Mouse (Mus musculus) heart, adult 2 months (tissue): Measurements from ENCODE around the gene Ccdc137. TPM values are rescaled to one million over a fixed set of nuclear protein-coding genes. Genes with fewer than 3 reads are reported as not detected.
"Not testable (repeated sequence)": the region's sequence is repeated elsewhere in the genome, so short reads cannot be mapped to it uniquely, and the experiment has no call there.

Source experiments
- DNase-seq, 2 experiments: peaks; one replicate each; pipeline ENCODE4 v3.0.0; 2021
- H3K27ac ChIP-seq: fragments of 200-600 bp; 2 replicates; pipeline ENCODE4 v1.8.1; 2022
- H3K27me3 ChIP-seq: fragments of 200-500 bp; 2 replicates; pipeline ENCODE4 v1.6.1; 2012; ENCODE audit warnings: mild to moderate bottlenecking, low read length, inconsistent platforms, mixed read lengths; ENCODE audit not compliant: control insufficient read depth, insufficient read depth
- H3K36me3 ChIP-seq: fragments of 200-500 bp; 2 replicates; pipeline ENCODE4 v1.6.1; 2012; ENCODE audit warnings: low read length, inconsistent platforms; ENCODE audit not compliant: control insufficient read depth, insufficient read depth
- H3K4me1 ChIP-seq: fragments of 200-500 bp; 2 replicates; pipeline ENCODE4 v1.6.1; 2011; ENCODE audit warnings: low read length; ENCODE audit not compliant: control insufficient read depth, insufficient read depth
- H3K4me3 ChIP-seq: fragments of 200-600 bp; 2 replicates; pipeline ENCODE4 v1.8.1; 2022
- H3K79me2 ChIP-seq: fragments of 200-500 bp; replicated peaks from 2 replicates; pipeline ENCODE4 v1.6.1; 2012; ENCODE audit warnings: mild to moderate bottlenecking, inconsistent platforms, low read length, moderate library complexity, mixed read lengths; ENCODE audit not compliant: control insufficient read depth, insufficient read depth
- H3K9ac ChIP-seq: fragments of 200-500 bp; 2 replicates; pipeline ENCODE4 v1.6.1; 2012; ENCODE audit warnings: low read depth, mild to moderate bottlenecking, control low read depth, inconsistent platforms, low read length, mixed read lengths
- CTCF ChIP-seq: fragments of 200-600 bp; IDR thresholded peaks from 2 replicates; pipeline ENCODE4 v1.8.1; 2022; ENCODE audit warnings: antibody characterized with exemption, mild to moderate bottlenecking, moderate library complexity
- EP300 ChIP-seq: fragments of 200-500 bp; IDR thresholded peaks from 2 replicates; pipeline ENCODE4 v1.6.1; 2011; ENCODE audit warnings: low read depth, low read length, control low read depth; ENCODE audit not compliant: insufficient read depth
- POLR2A ChIP-seq: fragments of 200-500 bp; IDR thresholded peaks from 2 replicates; pipeline ENCODE4 v1.6.1; 2011; ENCODE audit warnings: mild to moderate bottlenecking, low read depth, low read length, control low read depth; ENCODE audit not compliant: insufficient read depth
- WGBS: fragments of 180-500 bp; shearing (Covaris S2); methylation state at CpG from one replicate; pipeline ENCODE4 v1.1.7; 2018; 5-methylcytosine and 5-hydroxymethylcytosine counted together
- intact Hi-C: fragments of 180-260 bp; cut with DNase I; formaldehyde crosslinking; loops from one replicate; pipeline ENCODE4 v1.15.1; 2025
- long read RNA-seq: library from polyadenylated mRNA; stranded (forward); transcript quantifications from one replicate; pipeline ENCODE4 v2.0.0, GENCODE M21; 2021
- polyA plus RNA-seq: library from polyadenylated mRNA; depleted of rRNA; stranded (reverse); fragments of >200 nt; gene quantifications from 2 replicates; pipeline ENCODE4 v1.2.3, GENCODE M21; 2012; rRNA removed
- total RNA-seq, 2 experiments: library from RNA; stranded (reverse); gene quantifications; 2 replicates each; pipeline ENCODE4 v1.2.3; 2021

Gene Ccdc137
- 1 to 10 TPM; 5.8 to 6.0 TPM for total RNA-seq
- 6.7 and 11.7 TPM in 2 replicates for polyA plus RNA-seq
- long read RNA-seq, transcript Ccdc137-201 (6 exons, 2,778 nt): major isoform, 7 of 8 reads
- long read RNA-seq, partial matches to known transcripts: 0 of 8 reads
- long read RNA-seq, other reads (novel, unspliced or antisense): 1 of 8 reads

GRCm38 (mm10) chr11:120457772-120458751 is at the start of gene Ccdc137, which contains the start of gene Oxld1:
Gene Ccdc137, plus strand, starts transcription at chr11:120458115.
Gene Oxld1, minus strand, starts transcription at chr11:120458068.
- 3% methylated on average over 62 of the region's 62 CpGs for WGBS

GRCm38 (mm10) chr11:120413621-120414020 is 44.3 kb upstream of the Ccdc137 start:
- H3K27ac ChIP-seq, H3K27me3 ChIP-seq, H3K79me2 ChIP-seq, H3K9ac ChIP-seq, DNase-seq, intact Hi-C loops, H3K36me3 ChIP-seq, H3K4me1 ChIP-seq, H3K4me3 ChIP-seq: not testable (repeated sequence)
- WGBS: 92% methylated on average over 9 of the region's 10 CpGs

More at GRCm38 (mm10) chr11:120457772-120458751, at the start of gene Ccdc137, which contains the start of gene Oxld1:
- H3K27ac ChIP-seq: peak within 1 kb of the TSS; percentile 92
- H3K9ac ChIP-seq: peak within 1 kb of the TSS; percentile 84
- no peaks in the 10 kb centered on the region for H3K4me1 ChIP-seq
- H3K27me3 ChIP-seq: no peaks in the 10 kb centered on the region
- H3K36me3 ChIP-seq: no peaks in the 10 kb centered on the region
- TF ChIP-seq EP300 (0 out of 2 replicates have a peak, but pooled peaks have one; percentile 25), CTCF (no peak), POLR2A (peak; percentile 89)
- no peaks in the 10 kb centered on the region for H3K79me2 ChIP-seq
- DNase-seq: peak; percentile 85 to 86
- intact Hi-C loops: loop anchor here (2.0 kb wide), 1 partner anchor 21 kb away; the partner anchor contains the start of gene Nploc4
- H3K4me3 ChIP-seq: peak within 1 kb of the TSS; percentile 85

- H3K27me3 ChIP-seq: no peaks in the 10 kb centered on the region
- peaks cover 3% of the 10 kb centered on the region for H3K36me3 ChIP-seq
- no peak overlapping the region for H3K9ac ChIP-seq
- TF ChIP-seq POLR2A (no peak), EP300 (no peak), CTCF (no peak)
- H3K79me2 ChIP-seq: no peaks in the 10 kb centered on the region
- 77% methylated on average over 7 of the region's 7 CpGs for WGBS
- DNase-seq: no peak
- no peaks in the 10 kb centered on the region for H3K4me1 ChIP-seq
- no peak overlapping the region for H3K4me3 ChIP-seq
- H3K27ac ChIP-seq: no peak overlapping the region
- intact Hi-C loops: no loop called here
These were observed 40.1 kb upstream of the Ccdc137 start for GRCm38 (mm10) chr11:120417852-120418251.

GRCm38 (mm10) chr11:120418592-120418991 is 39.3 kb upstream of the Ccdc137 start:
- Histone ChIP-seq H3K36me3 (peaks cover 3% of the 10 kb centered on the region), H3K9ac (no peak overlapping the region), H3K27ac (no peak overlapping the region), H3K4me1 (peaks cover 2% of the 10 kb centered on the region), H3K27me3 (no peaks in the 10 kb centered on the region), H3K4me3 (no peak overlapping the region), H3K79me2 (no peaks in the 10 kb centered on the region)
- DNase-seq: no peak
- no peak for TF ChIP-seq EP300
- TF ChIP-seq CTCF: no peak
- no peak for TF ChIP-seq POLR2A
- intact Hi-C loops: no loop called here
- 100% methylated on average over 1 of the region's 1 CpGs for WGBS

- H3K9ac ChIP-seq: no peak overlapping the region
- no peak overlapping the region; the same call in 1 of the 2 replicates for H3K27ac ChIP-seq
- peaks cover 3% of the 10 kb centered on the region for H3K79me2 ChIP-seq
These were observed 35.0 kb upstream of the Ccdc137 start for GRCm38 (mm10) chr11:120422651-120423568.

More at GRCm38 (mm10) chr11:120422651-120423568, 35.0 kb upstream of the Ccdc137 start:
- no peak for TF ChIP-seq POLR2A
- no peak for TF ChIP-seq EP300
- H3K4me3 ChIP-seq: no peak overlapping the region
- peaks cover 2% of the 10 kb centered on the region for H3K4me1 ChIP-seq
- H3K36me3 ChIP-seq: peaks cover 11% of the 10 kb centered on the region
- H3K27me3 ChIP-seq: no peaks in the 10 kb centered on the region
- intact Hi-C loops: loop anchor here (1.0 to 10.0 kb wide), 2 partner anchors 70 to 308 kb away; no protein-coding TSS in a partner anchor
- 67% methylated on average over 13 of the region's 13 CpGs for WGBS
- DNase-seq: peak in 1 of 2 experiments; percentile 10
